Mouse (Mus musculus) spleen, postnatal 4 days (tissue): ENCODE data around the gene Ccdc180.

Experiments
- DNase-seq, 2 experiments: peaks; one replicate each; pipeline ENCODE4 v3.0.0; 2022; ENCODE audit warnings: low spot score in 2 of 2

The Ccdc180 gene

GRCm38 (mm10) chr4:45971806-45972447, 81.8 kb downstream of the Ccdc180 start:
- DNase-seq: peak; percentile 97 to 99

GRCm38 (mm10) chr4:45972448-45972854, 82.3 kb downstream of the Ccdc180 start:
- DNase-seq: peak; percentile 41 to 77

- no peak for DNase-seq
Measured at GRCm38 (mm10) chr4:45972951-45973350, 82.8 kb downstream of the Ccdc180 start.

- no peak for DNase-seq
Measured at GRCm38 (mm10) chr4:45976931-45977667, 87.0 kb downstream of the Ccdc180 start.

GRCm38 (mm10) chr4:45979916-45980315, 89.8 kb downstream of the Ccdc180 start:
- no peak for DNase-seq

- DNase-seq: no peak
Measured at GRCm38 (mm10) chr4:45981054-45981453, 91.0 kb downstream of the Ccdc180 start.

GRCm38 (mm10) chr4:45990427-45991135, 100.5 kb downstream of the Ccdc180 start:
- no peak for DNase-seq

- no peak for DNase-seq
Measured at GRCm38 (mm10) chr4:45998536-45998935, 108.4 kb downstream of the Ccdc180 start.
